ENCODE assay signal across 9 mouse cellular contexts in genomic region chr7:128009715-128010340, GRCm38 (mm10). TPM values are rescaled to one million over a fixed set of nuclear protein-coding genes. Genes with fewer than 3 reads are reported as not detected.
DNase-seq lines count a peak whose midpoint lies in the region; ATAC-seq and TF ChIP-seq lines count a peak whose summit lies in the region.
"Had no signal": no experiment of that assay in that cellular context is flagged by ENCODE, and none has a peak within 500 bp of the region (broad histone marks: within the 10 kb centered on the region; RNA-seq: fewer than 3 reads in every experiment).

No protein-coding gene starts in this region.

- H3K4me3 ChIP-seq in heart, embryonic 15.5 days = no peak overlapping the region
- no peak overlapping the region for H3K4me3 ChIP-seq in kidney, embryonic 14.5 days (ENCODE audit: low read length)
- no peak overlapping the region for H3K4me3 ChIP-seq in liver, postnatal 0 days (ENCODE audit: low read depth, low read length)

- 36% methylated on average over 40 of the region's 40 CpGs for WGBS in heart, embryonic 15.5 days
- 53% methylated on average over 40 of the region's 40 CpGs for WGBS in kidney, embryonic 14.5 days
- WGBS in liver, postnatal 0 days (ENCODE audit: insufficient replicate concordance) = 65% methylated on average over 39 of the region's 40 CpGs

- DNase-seq in heart, postnatal 25 days (ENCODE audit: low spot score) = no peak
- DNase-seq in ZHBTc4 (ENCODE audit: low read depth, low spot score) = peak; percentile 70
- peak; percentile 42 for DNase-seq in liver, postnatal 0 days
- no peak for DNase-seq in layer of hippocampus, adult 9-10 months (ENCODE audit: low spot score)
- DNase-seq in gastrocnemius, adult 8-10 months (ENCODE audit: low spot score in 2 of 2) = no peak

- peaks cover 17% of the 10 kb centered on the region for H3K27me3 ChIP-seq in heart, embryonic 15.5 days
- no peaks in the 10 kb centered on the region for H3K27me3 ChIP-seq in kidney, embryonic 14.5 days (ENCODE audit: control insufficient read depth, insufficient read depth, low read length)
- no peaks in the 10 kb centered on the region for H3K27me3 ChIP-seq in liver, postnatal 0 days (ENCODE audit: insufficient read depth, low read length)

- H3K4me1 ChIP-seq in heart, embryonic 15.5 days (replicated peaks) = peaks cover 12% of the 10 kb centered on the region
- H3K4me1 ChIP-seq in kidney, embryonic 14.5 days (ENCODE audit: control insufficient read depth, insufficient read depth, low read length) = peaks cover 10% of the 10 kb centered on the region; the same call in 1 of the 2 replicates
- peaks cover 5% of the 10 kb centered on the region; the same call in 1 of the 2 replicates for H3K4me1 ChIP-seq in liver, postnatal 0 days (ENCODE audit: insufficient read depth)

- no peaks in the 10 kb centered on the region for H3K36me3 ChIP-seq in heart, embryonic 15.5 days
- H3K36me3 ChIP-seq in kidney, embryonic 14.5 days (ENCODE audit: control insufficient read depth, insufficient read depth, low read length) = no peaks in the 10 kb centered on the region
- H3K36me3 ChIP-seq in liver, postnatal 0 days (replicated peaks; ENCODE audit: insufficient read depth, low read length) = no peaks in the 10 kb centered on the region

- no peak overlapping the region for H3K27ac ChIP-seq in heart, embryonic 15.5 days
- H3K27ac ChIP-seq in kidney, embryonic 14.5 days (ENCODE audit: low read depth, low read length) = no peak overlapping the region
- no peak overlapping the region for H3K27ac ChIP-seq in liver, postnatal 0 days (ENCODE audit: low read depth)

- no peak for ATAC-seq in heart, embryonic 15.5 days (replicated peaks; ENCODE audit: insufficient number of reproducible peaks, insufficient read depth, low FRiP score, low read depth)
- ATAC-seq in kidney, embryonic 14.5 days (ENCODE audit: low FRiP score, low TSS enrichment) = peak; percentile 45; the same call in 1 of the 2 replicates
- ATAC-seq in liver, postnatal 0 days = peak; percentile 69
- ATAC-seq in activated CD4-positive, CD25-positive, alpha-beta regulatory T cell, adult 4 months = no peak

- H3K9ac ChIP-seq in heart, embryonic 15.5 days = no peak overlapping the region
- H3K9ac ChIP-seq in kidney, embryonic 14.5 days (ENCODE audit: low read depth, low read length) = peak overlapping the region; percentile 12; the same call in 1 of the 2 replicates
- no peak overlapping the region for H3K9ac ChIP-seq in liver, postnatal 0 days (replicated peaks)

- intact Hi-C loops in heart, postnatal 25 days (cut with DNase I) = loop anchor here (5.0 kb wide), 1 partner anchor 197 kb away; the partner anchor contains the start of gene Cox6a2

- no peaks in the 10 kb centered on the region for H3K9me3 ChIP-seq in heart, embryonic 15.5 days (replicated peaks)
- H3K9me3 ChIP-seq in kidney, embryonic 14.5 days (ENCODE audit: control insufficient read depth, low read length) = no peaks in the 10 kb centered on the region
- no peaks in the 10 kb centered on the region for H3K9me3 ChIP-seq in liver, postnatal 0 days (ENCODE audit: low read length)

- 0 out of 2 replicates have a peak, but pooled peaks have one; percentile 2 for TF ChIP-seq CTCF in liver, postnatal 0 days (IDR thresholded peaks at IDR 0.05; ENCODE audit: low read depth)

- TF ChIP-seq EP300 in liver, postnatal 0 days (IDR thresholded peaks at IDR 0.05; ENCODE audit: low read depth) = no peak

- peak overlapping the region; percentile 36 for H3K4me2 ChIP-seq in heart, embryonic 15.5 days
- H3K4me2 ChIP-seq in kidney, embryonic 14.5 days (replicated peaks; ENCODE audit: low read depth, low read length) = no peak overlapping the region; the same call in 1 of the 2 replicates
- peak overlapping the region; percentile 0; the same call in 1 of the 2 replicates for H3K4me2 ChIP-seq in liver, postnatal 0 days (ENCODE audit: low read depth, low read length)

RNA-seq across cellular contexts. Expression of gene Trim72, which starts 6.1 kb away (rescaled TPM):
- polyA plus RNA-seq in heart, embryonic 15.5 days (2015; fragmentation: Nextera tagmentation; extraction: Ambion mirVana) = 0.77 and 1.1 TPM in 2 replicates
- total RNA-seq in heart, postnatal 25 days (2021) = 100 to 1,000 TPM; 301 to 325 TPM
- polyA plus RNA-seq in kidney, embryonic 14.5 days (2014; fragmentation: Nextera tagmentation; extraction: Ambion mirVana) = 0.14 TPM in 1 of 2 replicates, not detected in the other
- polyA plus RNA-seq in liver, postnatal 0 days (2015; fragmentation: Nextera tagmentation; extraction: Ambion mirVana) = 0.12 TPM in 1 of 2 replicates, not detected in the other
- under 1 TPM in 1 of 2 experiments, not detected in 1; 0.36 TPM for polyA plus RNA-seq in activated CD4-positive, CD25-positive, alpha-beta regulatory T cell, adult 4 months (2017; shearing (Covaris generic))
- total RNA-seq in gastrocnemius, adult 8-10 months (2022) = 100 to 1,000 TPM; 204 to 246 (median 223) TPM

RNA-seq across cellular contexts. Expression of gene Pycard, which starts 16.2 kb away (rescaled TPM):
- 42.8 and 56.1 TPM in 2 replicates for polyA plus RNA-seq in heart, embryonic 15.5 days (2015; fragmentation: Nextera tagmentation; extraction: Ambion mirVana)
- 10 to 100 TPM; 10.3 to 10.9 TPM for total RNA-seq in heart, postnatal 25 days (2021)
- polyA plus RNA-seq in kidney, embryonic 14.5 days (2014; fragmentation: Nextera tagmentation; extraction: Ambion mirVana) = 39.5 and 47.3 TPM in 2 replicates
- 25.8 TPM in 2 replicates for polyA plus RNA-seq in liver, postnatal 0 days (2015; fragmentation: Nextera tagmentation; extraction: Ambion mirVana)
- polyA plus RNA-seq in activated CD4-positive, CD25-positive, alpha-beta regulatory T cell, adult 4 months (2017; shearing (Covaris generic)) = 100 to 1,000 TPM; 429 to 455 TPM
- under 1 TPM in 3 of 4 experiments, not detected in 1; 0.21 to 0.75 (median 0.43) TPM for total RNA-seq in gastrocnemius, adult 8-10 months (2022)

RNA-seq across cellular contexts. Expression of gene Fus, which starts 42.6 kb away (rescaled TPM):
- 254 and 307 TPM in 2 replicates for polyA plus RNA-seq in heart, embryonic 15.5 days (2015; fragmentation: Nextera tagmentation; extraction: Ambion mirVana)
- total RNA-seq in heart, postnatal 25 days (2021) = 100 to 1,000 TPM; 139 to 171 TPM
- polyA plus RNA-seq in kidney, embryonic 14.5 days (2014; fragmentation: Nextera tagmentation; extraction: Ambion mirVana) = 62.7 and 77.7 TPM in 2 replicates
- 94.5 and 99.2 TPM in 2 replicates for polyA plus RNA-seq in liver, postnatal 0 days (2015; fragmentation: Nextera tagmentation; extraction: Ambion mirVana)
- 10 to 100 TPM; 36.5 to 39.3 TPM for polyA plus RNA-seq in activated CD4-positive, CD25-positive, alpha-beta regulatory T cell, adult 4 months (2017; shearing (Covaris generic))
- 10 to 100 TPM; 52.0 to 94.3 (median 70.5) TPM for total RNA-seq in gastrocnemius, adult 8-10 months (2022)

RNA-seq across cellular contexts. Expression of gene Itgam, which starts 52.6 kb away (rescaled TPM):
- polyA plus RNA-seq in heart, embryonic 15.5 days (2015; fragmentation: Nextera tagmentation; extraction: Ambion mirVana) = 0.69 and 1.6 TPM in 2 replicates
- total RNA-seq in heart, postnatal 25 days (2021) = 1 to 10 TPM; 4.6 to 5.1 TPM
- polyA plus RNA-seq in kidney, embryonic 14.5 days (2014; fragmentation: Nextera tagmentation; extraction: Ambion mirVana) = 0.14 and 0.54 TPM in 2 replicates
- 5.1 and 6.1 TPM in 2 replicates for polyA plus RNA-seq in liver, postnatal 0 days (2015; fragmentation: Nextera tagmentation; extraction: Ambion mirVana)
- polyA plus RNA-seq in activated CD4-positive, CD25-positive, alpha-beta regulatory T cell, adult 4 months (2017; shearing (Covaris generic)) = under 1 TPM; 0.66 to 0.94 TPM
- 1 to 10 TPM in 2 of 4 experiments, under 1 TPM in 2; 0.60 to 3.1 (median 1.1) TPM for total RNA-seq in gastrocnemius, adult 8-10 months (2022)

RNA-seq across cellular contexts. Expression of gene Gm49368, which starts 52.7 kb away (rescaled TPM):
- polyA plus RNA-seq in heart, embryonic 15.5 days (2015; fragmentation: Nextera tagmentation; extraction: Ambion mirVana) = not detected in 2 replicates
- total RNA-seq in heart, postnatal 25 days (2021) = not detected
- polyA plus RNA-seq in kidney, embryonic 14.5 days (2014; fragmentation: Nextera tagmentation; extraction: Ambion mirVana) = not detected in 2 replicates
- polyA plus RNA-seq in liver, postnatal 0 days (2015; fragmentation: Nextera tagmentation; extraction: Ambion mirVana) = 0.51 TPM in 1 of 2 replicates, not detected in the other
- under 1 TPM in 1 of 2 experiments, not detected in 1; 0.08 TPM for polyA plus RNA-seq in activated CD4-positive, CD25-positive, alpha-beta regulatory T cell, adult 4 months (2017; shearing (Covaris generic))
- total RNA-seq in gastrocnemius, adult 8-10 months (2022) = not detected
- polyA plus RNA-seq: stomach, embryonic 14.5 days had no signal

Comparison
In these comparisons a context has a peak if more than half of its experiments do, and no peak if none do; other contexts are left out.
1. ATAC-seq: peak in kidney, embryonic 14.5 days (single experiment) and liver, postnatal 0 days (single experiment); none in heart, embryonic 15.5 days (single experiment) and activated CD4-positive, CD25-positive, alpha-beta regulatory T cell, adult 4 months (single experiment).
2. DNase-seq: peak in ZHBTc4 (single experiment) and liver, postnatal 0 days (single experiment); none in heart, postnatal 25 days (single experiment), layer of hippocampus, adult 9-10 months (single experiment) and gastrocnemius, adult 8-10 months (0 of 2).